Mouse (Mus musculus) ovary, postnatal 10 days (tissue): ENCODE data around the gene Ptpn6.
A peak's percentile ranks its signal among the peaks of the same experiment; 100 is the strongest.

ENCODE experiments used
- DNase-seq: peaks from one replicate; pipeline ENCODE4 v3.0.0; 2022; ENCODE audit warnings: low spot score

The Ptpn6 gene

GRCm38 (mm10) chr6:124738511-124739023 is at the start of gene Ptpn6:
Ptpn6 (minus strand) TSS chr6:124738714.
- no peak for DNase-seq

- DNase-seq, result no peak
Observed at GRCm38 (mm10) chr6:124787722-124788121, 49.2 kb upstream of the Ptpn6 start.

- DNase-seq, result no peak
Observed at GRCm38 (mm10) chr6:124786756-124787420, 48.4 kb upstream of the Ptpn6 start.

- DNase-seq, result no peak
Observed at GRCm38 (mm10) chr6:124782436-124782835, 43.9 kb upstream of the Ptpn6 start.

- no peak for DNase-seq
Observed at GRCm38 (mm10) chr6:124780917-124781316, 42.4 kb upstream of the Ptpn6 start.

GRCm38 (mm10) chr6:124779984-124780416 is 41.5 kb upstream of the Ptpn6 start:
- no peak for DNase-seq

- no peak for DNase-seq
Observed at GRCm38 (mm10) chr6:124779222-124779983, 40.9 kb upstream of the Ptpn6 start, which contains the start of gene Lrrc23. Lrrc23 (minus strand) TSS chr6:124779727.

GRCm38 (mm10) chr6:124770511-124770910 is 32.0 kb upstream of the Ptpn6 start:
- DNase-seq, result no peak

GRCm38 (mm10) chr6:124770013-124770412 is 31.5 kb upstream of the Ptpn6 start:
- DNase-seq, result no peak

- DNase-seq, result no peak
Observed at GRCm38 (mm10) chr6:124769101-124769765, 30.7 kb upstream of the Ptpn6 start, which contains the start of gene Eno2. Eno2 (minus strand) TSS chr6:124769673.

GRCm38 (mm10) chr6:124768704-124769044 is 30.2 kb upstream of the Ptpn6 start:
- no peak for DNase-seq

GRCm38 (mm10) chr6:124767920-124768703 is 29.6 kb upstream of the Ptpn6 start:
- DNase-seq, result no peak

GRCm38 (mm10) chr6:124767536-124767919 is 29.0 kb upstream of the Ptpn6 start:
- DNase-seq, result no peak

GRCm38 (mm10) chr6:124765951-124766350 is 27.4 kb upstream of the Ptpn6 start:
- no peak for DNase-seq

- no peak for DNase-seq
Observed at GRCm38 (mm10) chr6:124759259-124759658, 20.7 kb upstream of the Ptpn6 start.

GRCm38 (mm10) chr6:124758849-124759232 is 20.3 kb upstream of the Ptpn6 start:
- no peak for DNase-seq

GRCm38 (mm10) chr6:124757909-124758848 is 19.7 kb upstream of the Ptpn6 start:
- no peak for DNase-seq

- no peak for DNase-seq
Observed at GRCm38 (mm10) chr6:124757351-124757880, 18.9 kb upstream of the Ptpn6 start.

GRCm38 (mm10) chr6:124756652-124757350 is 18.3 kb upstream of the Ptpn6 start:
- peak; percentile 79 for DNase-seq
